Mouse (Mus musculus) kidney, postnatal 14 days (tissue): ENCODE measurements at regions not wholly inside any gene's neighbourhood (a gene's known extent, or its start where the extent isn't known, plus 50 kb on each side); places are given as distances from the start of the nearest gene placed in this dataset.

Experiments used
- DNase-seq: peaks from one replicate; pipeline ENCODE4 v3.0.0; 2022; ENCODE audit warnings: mixed read lengths

- DNase-seq: no peak
Measured at GRCm38 (mm10) chr10:116726031-116726430, 144.7 kb upstream of the Cnot2 start.

- DNase-seq: no peak
Measured at GRCm38 (mm10) chr10:116721986-116722385, 140.7 kb upstream of the Cnot2 start.

GRCm38 (mm10) chr10:116719616-116720015 lies 138.3 kb upstream of the Cnot2 start:
- no peak for DNase-seq

GRCm38 (mm10) chr10:116717961-116718360 lies 136.7 kb upstream of the Cnot2 start:
- DNase-seq: no peak

GRCm38 (mm10) chr10:116717017-116717643 lies 135.8 kb upstream of the Cnot2 start:
- DNase-seq: no peak

- peak; percentile 73 for DNase-seq
Measured at GRCm38 (mm10) chr10:116713456-116713855, 132.1 kb upstream of the Cnot2 start.

- no peak for DNase-seq
Measured at GRCm38 (mm10) chr10:116707025-116707424, 125.7 kb upstream of the Cnot2 start.

GRCm38 (mm10) chr10:116701281-116701680 lies 120.0 kb upstream of the Cnot2 start:
- no peak for DNase-seq

GRCm38 (mm10) chr10:116699711-116700110 lies 118.4 kb upstream of the Cnot2 start:
- DNase-seq: no peak

GRCm38 (mm10) chr10:116697628-116698316 lies 116.5 kb upstream of the Cnot2 start:
- DNase-seq: no peak

- DNase-seq: no peak
Measured at GRCm38 (mm10) chr10:116693816-116694215, 112.5 kb upstream of the Cnot2 start.

- DNase-seq: peak; percentile 33
Measured at GRCm38 (mm10) chr10:116686741-116687140, 105.4 kb upstream of the Cnot2 start.

GRCm38 (mm10) chr10:116683374-116683773 lies 102.1 kb upstream of the Cnot2 start:
- no peak for DNase-seq

GRCm38 (mm10) chr10:116678950-116679735 lies 97.8 kb upstream of the Cnot2 start:
- DNase-seq: no peak

GRCm38 (mm10) chr10:116677949-116678348 lies 96.6 kb upstream of the Cnot2 start:
- no peak for DNase-seq

GRCm38 (mm10) chr10:116675171-116675570 lies 93.9 kb upstream of the Cnot2 start:
- no peak for DNase-seq

GRCm38 (mm10) chr10:116674348-116674747 lies 93.0 kb upstream of the Cnot2 start:
- DNase-seq: no peak

GRCm38 (mm10) chr10:116658162-116658962 lies 77.1 kb upstream of the Cnot2 start:
- DNase-seq: no peak

GRCm38 (mm10) chr10:116655891-116656290 lies 74.6 kb upstream of the Cnot2 start:
- DNase-seq: no peak

GRCm38 (mm10) chr10:116655018-116655807 lies 73.9 kb upstream of the Cnot2 start:
- DNase-seq: no peak

- no peak for DNase-seq
Measured at GRCm38 (mm10) chr10:116654091-116654490, 72.8 kb upstream of the Cnot2 start.

- DNase-seq: no peak
Measured at GRCm38 (mm10) chr10:116653511-116653945, 72.2 kb upstream of the Cnot2 start.
